Mouse (Mus musculus): Measurements from ENCODE around the gene Dab1. TPM values are rescaled to one million over a fixed set of nuclear protein-coding genes. Genes with fewer than 3 reads are reported as not detected.

Dab1 gene
- polyA plus RNA-seq, 1 experiment = not detected

- no peak overlapping the region for H3K4me3 ChIP-seq (ENCODE audit: insufficient read depth, low read length)
- TF ChIP-seq POLR2A (IDR thresholded peaks at IDR 0.05; ENCODE audit: low read depth, low read length) (no peak), CTCF (IDR thresholded peaks at IDR 0.05; ENCODE audit: borderline replicate concordance, insufficient read depth, low read length) (no peak)
- no peak overlapping the region for H3K27ac ChIP-seq (ENCODE audit: insufficient read depth, low read length)
- no peaks in the 10 kb centered on the region for H3K4me1 ChIP-seq (ENCODE audit: control insufficient read depth, insufficient read depth, low read length)
Observed at GRCm38 (mm10) chr4:104044634-104045033, 425.5 kb downstream of the Dab1 start.

- TF ChIP-seq POLR2A (IDR thresholded peaks at IDR 0.05; ENCODE audit: low read depth, low read length) = no peak
- TF ChIP-seq CTCF (IDR thresholded peaks at IDR 0.05; ENCODE audit: borderline replicate concordance, insufficient read depth, low read length) = no peak
- Histone ChIP-seq H3K4me3 (ENCODE audit: insufficient read depth, low read length) (no peak overlapping the region), H3K4me1 (ENCODE audit: control insufficient read depth, insufficient read depth, low read length) (no peaks in the 10 kb centered on the region), H3K27ac (ENCODE audit: insufficient read depth, low read length) (no peak overlapping the region)
Observed at GRCm38 (mm10) chr4:104047966-104048804, 429.0 kb downstream of the Dab1 start.

GRCm38 (mm10) chr4:104057116-104057515, 438.0 kb downstream of the Dab1 start:
- Histone ChIP-seq H3K4me1 (ENCODE audit: control insufficient read depth, insufficient read depth, low read length) (no peaks in the 10 kb centered on the region), H3K4me3 (ENCODE audit: insufficient read depth, low read length) (no peak overlapping the region), H3K27ac (ENCODE audit: insufficient read depth, low read length) (no peak overlapping the region)
- TF ChIP-seq CTCF (IDR thresholded peaks at IDR 0.05; ENCODE audit: borderline replicate concordance, insufficient read depth, low read length) (no peak), POLR2A (IDR thresholded peaks at IDR 0.05; ENCODE audit: low read depth, low read length) (no peak)

DNA sequence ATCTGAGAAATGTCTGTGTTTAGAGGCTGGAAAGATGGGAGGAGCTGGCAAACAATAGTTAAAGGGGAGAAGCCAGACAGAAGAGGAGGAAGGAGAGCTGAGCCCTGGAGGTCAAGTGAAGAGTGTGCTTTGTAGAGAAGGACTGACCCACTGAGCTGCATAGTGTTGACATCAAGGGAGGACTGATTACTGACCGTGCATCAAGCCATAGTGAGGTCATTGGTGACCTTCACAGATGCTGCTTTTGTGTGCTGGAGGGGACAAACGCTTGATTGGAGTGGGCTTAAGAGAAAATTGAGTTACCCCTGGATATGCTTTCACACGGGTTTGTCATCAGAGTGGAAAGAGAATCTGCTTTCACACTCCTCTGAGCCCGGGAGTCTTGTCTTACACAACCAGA, 440.4 kb downstream of the Dab1 start:
- Histone ChIP-seq H3K4me3 (ENCODE audit: insufficient read depth, low read length) (no peak overlapping the region), H3K27ac (ENCODE audit: insufficient read depth, low read length) (no peak overlapping the region), H3K4me1 (ENCODE audit: control insufficient read depth, insufficient read depth, low read length) (no peaks in the 10 kb centered on the region)
- no peak for TF ChIP-seq POLR2A (IDR thresholded peaks at IDR 0.05; ENCODE audit: low read depth, low read length)
- no peak for TF ChIP-seq CTCF (IDR thresholded peaks at IDR 0.05; ENCODE audit: borderline replicate concordance, insufficient read depth, low read length)

DNA sequence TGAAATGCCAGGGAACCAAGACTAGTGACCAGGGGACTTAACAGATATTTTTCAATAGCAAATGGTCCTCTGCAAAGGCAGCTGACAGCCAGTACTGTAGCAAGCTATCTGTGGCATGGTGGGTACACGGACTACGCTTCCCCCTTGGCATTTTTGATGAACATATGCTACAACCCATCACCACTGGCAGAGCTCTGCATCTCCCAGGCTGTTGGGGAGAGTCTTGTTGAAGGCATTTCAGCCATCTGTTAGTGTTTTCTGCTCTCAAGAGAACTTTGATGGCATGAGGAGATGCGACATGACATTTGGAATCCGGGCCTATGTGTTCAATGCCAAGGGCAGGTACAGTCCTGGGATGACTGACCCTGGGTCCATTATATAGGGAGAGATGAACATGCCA, 443.2 kb downstream of the Dab1 start:
- TF ChIP-seq CTCF (IDR thresholded peaks at IDR 0.05; ENCODE audit: borderline replicate concordance, insufficient read depth, low read length) = no peak
- no peak for TF ChIP-seq POLR2A (IDR thresholded peaks at IDR 0.05; ENCODE audit: low read depth, low read length)
- no peak overlapping the region for H3K27ac ChIP-seq (ENCODE audit: insufficient read depth, low read length)
- no peak overlapping the region for H3K4me3 ChIP-seq (ENCODE audit: insufficient read depth, low read length)
- no peaks in the 10 kb centered on the region for H3K4me1 ChIP-seq (ENCODE audit: control insufficient read depth, insufficient read depth, low read length)

DNA sequence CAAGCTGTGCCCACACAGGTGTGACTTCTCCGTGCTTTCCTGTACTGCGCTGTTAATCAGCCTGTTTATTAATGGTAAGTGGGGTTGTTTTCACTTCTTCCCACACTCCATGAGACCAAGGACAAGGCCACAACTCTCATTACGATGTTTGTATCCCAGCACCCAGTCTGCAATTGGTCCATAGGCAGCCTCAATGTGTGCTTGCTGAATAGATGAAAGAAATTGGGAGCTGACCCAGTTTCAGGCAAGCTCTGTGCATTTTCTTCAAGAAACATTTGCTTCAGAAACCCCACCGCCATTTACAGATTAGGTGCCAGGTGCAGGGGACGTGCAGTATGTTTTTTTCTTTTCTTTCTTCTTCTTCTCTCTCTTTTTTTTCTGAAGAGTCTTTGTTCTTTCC, 447.7 kb downstream of the Dab1 start:
- Histone ChIP-seq H3K4me3 (ENCODE audit: insufficient read depth, low read length) (no peak overlapping the region), H3K4me1 (ENCODE audit: control insufficient read depth, insufficient read depth, low read length) (no peaks in the 10 kb centered on the region), H3K27ac (ENCODE audit: insufficient read depth, low read length) (no peak overlapping the region)
- TF ChIP-seq CTCF (IDR thresholded peaks at IDR 0.05; ENCODE audit: borderline replicate concordance, insufficient read depth, low read length) = no peak
- no peak for TF ChIP-seq POLR2A (IDR thresholded peaks at IDR 0.05; ENCODE audit: low read depth, low read length)

DNA sequence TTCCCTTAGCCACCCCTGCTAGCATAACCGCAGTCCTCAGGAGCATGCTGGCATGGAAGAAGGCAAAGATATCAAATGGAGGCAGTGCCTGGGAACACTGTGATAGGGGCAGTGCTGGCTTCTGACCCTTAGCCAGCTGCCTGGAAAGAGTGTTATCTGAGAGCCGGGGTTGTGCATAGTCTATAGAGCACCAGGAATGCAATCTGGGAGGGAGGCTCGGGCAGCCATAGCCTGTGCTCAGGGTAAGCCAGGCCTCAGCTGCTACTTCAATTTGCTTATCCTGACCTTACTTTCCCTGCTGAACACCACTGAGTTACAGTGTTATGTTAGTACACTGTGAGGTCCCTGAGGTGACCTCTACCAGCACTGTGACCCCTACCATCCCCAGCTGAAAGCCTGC, 448.6 kb downstream of the Dab1 start:
- no peaks in the 10 kb centered on the region for H3K4me1 ChIP-seq (ENCODE audit: control insufficient read depth, insufficient read depth, low read length)
- H3K4me3 ChIP-seq (ENCODE audit: insufficient read depth, low read length) = no peak overlapping the region
- H3K27ac ChIP-seq (ENCODE audit: insufficient read depth, low read length) = no peak overlapping the region
- TF ChIP-seq CTCF (IDR thresholded peaks at IDR 0.05; ENCODE audit: borderline replicate concordance, insufficient read depth, low read length) = no peak
- TF ChIP-seq POLR2A (IDR thresholded peaks at IDR 0.05; ENCODE audit: low read depth, low read length) = no peak

GRCm38 (mm10) chr4:104071296-104071695, 452.1 kb downstream of the Dab1 start:
- no peak for TF ChIP-seq CTCF (IDR thresholded peaks at IDR 0.05; ENCODE audit: borderline replicate concordance, insufficient read depth, low read length)
- TF ChIP-seq POLR2A (IDR thresholded peaks at IDR 0.05; ENCODE audit: low read depth, low read length) = no peak
- H3K4me1 ChIP-seq (ENCODE audit: control insufficient read depth, insufficient read depth, low read length) = peaks cover 4% of the 10 kb centered on the region; the same call in 1 of the 2 replicates
- H3K27ac ChIP-seq (ENCODE audit: insufficient read depth, low read length) = no peak overlapping the region
- H3K4me3 ChIP-seq (ENCODE audit: insufficient read depth, low read length) = no peak overlapping the region

GRCm38 (mm10) chr4:104073920-104074459, 454.8 kb downstream of the Dab1 start:
- Histone ChIP-seq H3K4me3 (ENCODE audit: insufficient read depth, low read length) (no peak overlapping the region), H3K27ac (ENCODE audit: insufficient read depth, low read length) (no peak overlapping the region; the same call in 1 of the 2 replicates), H3K4me1 (ENCODE audit: control insufficient read depth, insufficient read depth, low read length) (peaks cover 4% of the 10 kb centered on the region; the same call in 1 of the 2 replicates)
- TF ChIP-seq CTCF (IDR thresholded peaks at IDR 0.05; ENCODE audit: borderline replicate concordance, insufficient read depth, low read length) = no peak
- TF ChIP-seq POLR2A (IDR thresholded peaks at IDR 0.05; ENCODE audit: low read depth, low read length) = no peak

- no peak overlapping the region for H3K4me3 ChIP-seq (ENCODE audit: insufficient read depth, low read length)
- peaks cover 4% of the 10 kb centered on the region; the same call in 1 of the 2 replicates for H3K4me1 ChIP-seq (ENCODE audit: control insufficient read depth, insufficient read depth, low read length)
- H3K27ac ChIP-seq (ENCODE audit: insufficient read depth, low read length) = no peak overlapping the region
- TF ChIP-seq CTCF (IDR thresholded peaks at IDR 0.05; ENCODE audit: borderline replicate concordance, insufficient read depth, low read length) (no peak), POLR2A (IDR thresholded peaks at IDR 0.05; ENCODE audit: low read depth, low read length) (no peak)
Observed at GRCm38 (mm10) chr4:104077771-104078170, 458.6 kb downstream of the Dab1 start.

Measured in embryonic fibroblast, embryonic 13.5 days (primary cell).